Mouse (Mus musculus): ENCODE results near the gene Nxpe3. TPM values are rescaled to one million over a fixed set of nuclear protein-coding genes. Genes with fewer than 3 reads are reported as not detected.

Nxpe3 gene
- polyA plus RNA-seq, 1 experiment from 2014 or later, result 0.95 TPM

GRCm38 (mm10) chr16:55809779-55810514 is 85.1 kb downstream of the Nxpe3 start:
- H3K4me3 ChIP-seq, result no peak overlapping the region
- no peaks in the 10 kb centered on the region for H3K27me3 ChIP-seq (ENCODE audit: low read depth, poor library complexity, severe bottlenecking)
- H3K9me3 ChIP-seq (replicated peaks), result no peaks in the 10 kb centered on the region
- DNase-seq (ENCODE audit: low spot score), result no peak
- 95% methylated on average over 9 of the region's 9 CpGs for WGBS
- H3K4me1 ChIP-seq, result peaks cover 4% of the 10 kb centered on the region; the same call in 1 of the 2 replicates
- H3K27ac ChIP-seq (replicated peaks), result no peak overlapping the region
- H3K36me3 ChIP-seq, result peaks cover 27% of the 10 kb centered on the region

- H3K4me1 ChIP-seq, result peaks cover 4% of the 10 kb centered on the region; the same call in 1 of the 2 replicates
- WGBS, result 98% methylated on average over 6 of the region's 6 CpGs
- H3K9me3 ChIP-seq (replicated peaks), result no peaks in the 10 kb centered on the region
- no peak overlapping the region for H3K4me3 ChIP-seq
- H3K27me3 ChIP-seq (ENCODE audit: low read depth, poor library complexity, severe bottlenecking), result no peaks in the 10 kb centered on the region
- H3K36me3 ChIP-seq, result peaks cover 21% of the 10 kb centered on the region
- no peak overlapping the region for H3K27ac ChIP-seq (replicated peaks)
- no peak for DNase-seq (ENCODE audit: low spot score)
These were observed 85.7 kb downstream of the Nxpe3 start for GRCm38 (mm10) chr16:55809345-55809744.

GRCm38 (mm10) chr16:55807505-55807932 is 87.6 kb downstream of the Nxpe3 start:
- no peak overlapping the region for H3K4me3 ChIP-seq
- H3K27me3 ChIP-seq (ENCODE audit: low read depth, poor library complexity, severe bottlenecking), result no peaks in the 10 kb centered on the region
- H3K4me1 ChIP-seq, result peaks cover 4% of the 10 kb centered on the region; the same call in 1 of the 2 replicates
- no peaks in the 10 kb centered on the region for H3K9me3 ChIP-seq (replicated peaks)
- no peak for DNase-seq (ENCODE audit: low spot score)
- H3K27ac ChIP-seq (replicated peaks), result no peak overlapping the region
- WGBS, result 57% methylated on average over 6 of the region's 6 CpGs
- H3K36me3 ChIP-seq, result peaks cover 3% of the 10 kb centered on the region

GRCm38 (mm10) chr16:55804799-55805198 is 90.3 kb downstream of the Nxpe3 start:
- Histone ChIP-seq H3K27me3 (ENCODE audit: low read depth, poor library complexity, severe bottlenecking) (no peaks in the 10 kb centered on the region), H3K4me1 (peaks cover 4% of the 10 kb centered on the region; the same call in 1 of the 2 replicates), H3K4me3 (no peak overlapping the region), H3K9me3 (replicated peaks) (no peaks in the 10 kb centered on the region), H3K36me3 (no peaks in the 10 kb centered on the region), H3K27ac (replicated peaks) (no peak overlapping the region)
- 86% methylated on average over 1 of the region's 1 CpGs for WGBS
- DNase-seq (ENCODE audit: low spot score), result no peak

- no peaks in the 10 kb centered on the region for H3K36me3 ChIP-seq
- no peaks in the 10 kb centered on the region for H3K27me3 ChIP-seq (ENCODE audit: low read depth, poor library complexity, severe bottlenecking)
- H3K27ac ChIP-seq (replicated peaks), result no peak overlapping the region
- no peaks in the 10 kb centered on the region for H3K9me3 ChIP-seq (replicated peaks)
- H3K4me3 ChIP-seq, result no peak overlapping the region
- no peaks in the 10 kb centered on the region for H3K4me1 ChIP-seq
- WGBS, result 89% methylated on average over 1 of the region's 1 CpGs
- no peak for DNase-seq (ENCODE audit: low spot score)
These were observed 93.5 kb downstream of the Nxpe3 start for GRCm38 (mm10) chr16:55801629-55802028.

- Histone ChIP-seq H3K27ac (replicated peaks) (no peak overlapping the region), H3K27me3 (ENCODE audit: low read depth, poor library complexity, severe bottlenecking) (no peaks in the 10 kb centered on the region), H3K4me3 (no peak overlapping the region), H3K4me1 (no peaks in the 10 kb centered on the region), H3K36me3 (no peaks in the 10 kb centered on the region), H3K9me3 (replicated peaks) (no peaks in the 10 kb centered on the region)
- no peak for DNase-seq (ENCODE audit: low spot score)
- 90% methylated on average over 7 of the region's 7 CpGs for WGBS
These were observed 96.2 kb downstream of the Nxpe3 start for GRCm38 (mm10) chr16:55798845-55799244.

- no peaks in the 10 kb centered on the region for H3K36me3 ChIP-seq
- no peak for DNase-seq (ENCODE audit: low spot score)
- WGBS, result 89% methylated on average over 7 of the region's 7 CpGs
- H3K9me3 ChIP-seq (replicated peaks), result no peaks in the 10 kb centered on the region
- no peak overlapping the region for H3K4me3 ChIP-seq
- no peaks in the 10 kb centered on the region for H3K4me1 ChIP-seq
- no peaks in the 10 kb centered on the region for H3K27me3 ChIP-seq (ENCODE audit: low read depth, poor library complexity, severe bottlenecking)
- no peak overlapping the region for H3K27ac ChIP-seq (replicated peaks)
These were observed 104.8 kb downstream of the Nxpe3 start for GRCm38 (mm10) chr16:55790326-55790725.

Other genes starting within 250 kb of the Nxpe3 start
- gene Nfkbiz, start 56.4 kb downstream of the Nxpe3 start, polyA plus RNA-seq (2016; fragmentation: Nextera tagmentation; extraction: Ambion mirVana), result 1.1 and 1.2 TPM in 2 replicates
- gene Cep97, start 39.6 kb upstream of the Nxpe3 start, polyA plus RNA-seq (2016; fragmentation: Nextera tagmentation; extraction: Ambion mirVana), result 18.4 and 18.5 TPM in 2 replicates
- gene Rpl24, start 71.0 kb upstream of the Nxpe3 start, polyA plus RNA-seq (2016; fragmentation: Nextera tagmentation; extraction: Ambion mirVana), result 654 and 763 TPM in 2 replicates
- gene Zbtb11, start 78.6 kb upstream of the Nxpe3 start, polyA plus RNA-seq (2016; fragmentation: Nextera tagmentation; extraction: Ambion mirVana), result 17.6 and 19.4 TPM in 2 replicates
- gene Pcnp, start 134.5 kb upstream of the Nxpe3 start, polyA plus RNA-seq (2016; fragmentation: Nextera tagmentation; extraction: Ambion mirVana), result 346 and 352 TPM in 2 replicates
- 30.9 and 34.8 TPM in 2 replicates for gene Trmt10c, start 142.5 kb upstream of the Nxpe3 start, polyA plus RNA-seq (2016; fragmentation: Nextera tagmentation; extraction: Ambion mirVana)
- gene Senp7, start 153.1 kb upstream of the Nxpe3 start, polyA plus RNA-seq (2016; fragmentation: Nextera tagmentation; extraction: Ambion mirVana), result 32.4 and 39.6 TPM in 2 replicates